Mouse (Mus musculus): ENCODE measurements around the gene Adgrg1. TPM values are rescaled to one million over a fixed set of nuclear protein-coding genes. Genes with fewer than 3 reads are reported as not detected.

The Adgrg1 gene
- total and polyA plus RNA-seq, 3 experiments, result 52.1 to 107 (median 67.8) TPM

GRCm38 (mm10) chr8:95054438-95054837, 79.9 kb downstream of the Adgrg1 start:
- H3K27ac ChIP-seq, result no peak overlapping the region
- 51% methylated on average over 6 of the region's 6 CpGs for WGBS
- H3K36me3 ChIP-seq (ENCODE audit: control insufficient read depth, insufficient read depth, low read length), result no peaks in the 10 kb centered on the region
- no peak overlapping the region for H3K4me3 ChIP-seq
- TF ChIP-seq POLR2A (IDR thresholded peaks at IDR 0.05; ENCODE audit: insufficient read depth, low read depth, low read length), result no peak
- TF ChIP-seq CTCF (IDR thresholded peaks at IDR 0.05), result no peak
- no peak for TF ChIP-seq EP300 (IDR thresholded peaks at IDR 0.05; ENCODE audit: insufficient read depth, low read depth, low read length)
- no peaks in the 10 kb centered on the region for H3K79me2 ChIP-seq (replicated peaks; ENCODE audit: control insufficient read depth, insufficient read depth, low read length)
- no peak for DNase-seq
- no peaks in the 10 kb centered on the region; the same call in 1 of the 2 replicates for H3K27me3 ChIP-seq (ENCODE audit: control insufficient read depth, insufficient read depth, low read length)
- no peaks in the 10 kb centered on the region; the same call in 1 of the 2 replicates for H3K4me1 ChIP-seq (ENCODE audit: control insufficient read depth, insufficient read depth, low read length)
- no peak overlapping the region for H3K9ac ChIP-seq (ENCODE audit: low read depth, low read length)
- intact Hi-C loops (cut with DNase I), result no loop called here

- Histone ChIP-seq H3K79me2 (replicated peaks; ENCODE audit: control insufficient read depth, insufficient read depth, low read length) (no peaks in the 10 kb centered on the region), H3K4me1 (ENCODE audit: control insufficient read depth, insufficient read depth, low read length) (peaks cover 1% of the 10 kb centered on the region), H3K27me3 (ENCODE audit: control insufficient read depth, insufficient read depth, low read length) (no peaks in the 10 kb centered on the region; the same call in 1 of the 2 replicates), H3K9ac (ENCODE audit: low read depth, low read length) (no peak within 1 kb of the TSS), H3K36me3 (ENCODE audit: control insufficient read depth, insufficient read depth, low read length) (no peaks in the 10 kb centered on the region), H3K4me3 (no peak within 1 kb of the TSS), H3K27ac (no peak within 1 kb of the TSS)
- no peak for TF ChIP-seq CTCF (IDR thresholded peaks at IDR 0.05)
- TF ChIP-seq EP300 (IDR thresholded peaks at IDR 0.05; ENCODE audit: insufficient read depth, low read depth, low read length), result no peak
- TF ChIP-seq POLR2A (IDR thresholded peaks at IDR 0.05; ENCODE audit: insufficient read depth, low read depth, low read length), result no peak
- intact Hi-C loops (cut with DNase I), result no loop called here
- no peak for DNase-seq
- WGBS, result 28% methylated on average over 2 of the region's 2 CpGs
Observed at GRCm38 (mm10) chr8:95054927-95055510, 80.5 kb downstream of the Adgrg1 start, which contains the start of gene Drc7. Gene Drc7, plus strand, starts transcription at chr8:95055103.

GRCm38 (mm10) chr8:95056414-95056813, 81.9 kb downstream of the Adgrg1 start:
- Histone ChIP-seq H3K4me3 (no peak overlapping the region), H3K36me3 (ENCODE audit: control insufficient read depth, insufficient read depth, low read length) (no peaks in the 10 kb centered on the region), H3K27me3 (ENCODE audit: control insufficient read depth, insufficient read depth, low read length) (no peaks in the 10 kb centered on the region; the same call in 1 of the 2 replicates), H3K9ac (ENCODE audit: low read depth, low read length) (no peak overlapping the region), H3K79me2 (replicated peaks; ENCODE audit: control insufficient read depth, insufficient read depth, low read length) (no peaks in the 10 kb centered on the region), H3K4me1 (ENCODE audit: control insufficient read depth, insufficient read depth, low read length) (peaks cover 1% of the 10 kb centered on the region), H3K27ac (no peak overlapping the region)
- DNase-seq, result no peak
- 81% methylated on average over 5 of the region's 5 CpGs for WGBS
- intact Hi-C loops (cut with DNase I), result no loop called here
- TF ChIP-seq EP300 (IDR thresholded peaks at IDR 0.05; ENCODE audit: insufficient read depth, low read depth, low read length) (no peak), CTCF (IDR thresholded peaks at IDR 0.05) (no peak), POLR2A (IDR thresholded peaks at IDR 0.05; ENCODE audit: insufficient read depth, low read depth, low read length) (no peak)

GRCm38 (mm10) chr8:95058661-95059060, 84.1 kb downstream of the Adgrg1 start:
- WGBS, result 67% methylated on average over 6 of the region's 6 CpGs
- intact Hi-C loops (cut with DNase I), result no loop called here
- peaks cover 1% of the 10 kb centered on the region for H3K4me1 ChIP-seq (ENCODE audit: control insufficient read depth, insufficient read depth, low read length)

GRCm38 (mm10) chr8:95059812-95060533, 85.4 kb downstream of the Adgrg1 start:
- Histone ChIP-seq H3K79me2 (replicated peaks; ENCODE audit: control insufficient read depth, insufficient read depth, low read length) (no peaks in the 10 kb centered on the region), H3K4me1 (ENCODE audit: control insufficient read depth, insufficient read depth, low read length) (peaks cover 1% of the 10 kb centered on the region), H3K4me3 (no peak overlapping the region), H3K9ac (ENCODE audit: low read depth, low read length) (no peak overlapping the region), H3K27ac (no peak overlapping the region), H3K27me3 (ENCODE audit: control insufficient read depth, insufficient read depth, low read length) (no peaks in the 10 kb centered on the region; the same call in 1 of the 2 replicates), H3K36me3 (ENCODE audit: control insufficient read depth, insufficient read depth, low read length) (no peaks in the 10 kb centered on the region)
- TF ChIP-seq CTCF (IDR thresholded peaks at IDR 0.05), result no peak
- no peak for TF ChIP-seq EP300 (IDR thresholded peaks at IDR 0.05; ENCODE audit: insufficient read depth, low read depth, low read length)
- no peak for TF ChIP-seq POLR2A (IDR thresholded peaks at IDR 0.05; ENCODE audit: insufficient read depth, low read depth, low read length)
- intact Hi-C loops (cut with DNase I), result no loop called here
- no peak for DNase-seq
- 20% methylated on average over 6 of the region's 6 CpGs for WGBS

More at GRCm38 (mm10) chr8:95058661-95059060, 84.1 kb downstream of the Adgrg1 start:
- TF ChIP-seq CTCF (IDR thresholded peaks at IDR 0.05), result no peak
- TF ChIP-seq POLR2A (IDR thresholded peaks at IDR 0.05; ENCODE audit: insufficient read depth, low read depth, low read length), result no peak
- no peak for TF ChIP-seq EP300 (IDR thresholded peaks at IDR 0.05; ENCODE audit: insufficient read depth, low read depth, low read length)
- DNase-seq, result no peak
- H3K4me3 ChIP-seq, result no peak overlapping the region
- no peaks in the 10 kb centered on the region; the same call in 1 of the 2 replicates for H3K27me3 ChIP-seq (ENCODE audit: control insufficient read depth, insufficient read depth, low read length)
- no peak overlapping the region for H3K27ac ChIP-seq
- no peaks in the 10 kb centered on the region for H3K36me3 ChIP-seq (ENCODE audit: control insufficient read depth, insufficient read depth, low read length)
- no peaks in the 10 kb centered on the region for H3K79me2 ChIP-seq (replicated peaks; ENCODE audit: control insufficient read depth, insufficient read depth, low read length)
- H3K9ac ChIP-seq (ENCODE audit: low read depth, low read length), result no peak overlapping the region

Other genes with a start within 250 kb of the Adgrg1 start
- not detected for gene Ccl22, start 229.2 kb upstream of the Adgrg1 start, total RNA-seq (2021)
- 0.14 and 0.41 TPM in 2 replicates for gene Ccl22, start 229.2 kb upstream of the Adgrg1 start, polyA plus RNA-seq (2012; rRNA removed)
- 1 to 10 TPM; 5.1 to 5.4 TPM for gene Cx3cl1, start 202.7 kb upstream of the Adgrg1 start, total RNA-seq (2021)
- gene Cx3cl1, start 202.7 kb upstream of the Adgrg1 start, polyA plus RNA-seq (2012; rRNA removed), result 11.3 and 12.0 TPM in 2 replicates
- not detected for gene Ccl17, start 164.3 kb upstream of the Adgrg1 start, total RNA-seq (2021)
- 0.62 TPM in 1 of 2 replicates, not detected in the other for gene Ccl17, start 164.3 kb upstream of the Adgrg1 start, polyA plus RNA-seq (2012; rRNA removed)
- gene Coq9, start 136.4 kb upstream of the Adgrg1 start, total RNA-seq (2021), result 100 to 1,000 TPM; 545 to 681 TPM
- 823 and 843 TPM in 2 replicates for gene Coq9, start 136.4 kb upstream of the Adgrg1 start, polyA plus RNA-seq (2012; rRNA removed)
- 10 to 100 TPM; 81.9 to 98.6 TPM for gene Ciapin1, start 136.4 kb upstream of the Adgrg1 start, total RNA-seq (2021)
- gene Ciapin1, start 136.4 kb upstream of the Adgrg1 start, polyA plus RNA-seq (2012; rRNA removed), result 57.2 TPM in 2 replicates
- 10 to 100 TPM; 55.9 to 69.5 TPM for gene Polr2c, start 117.3 kb upstream of the Adgrg1 start, total RNA-seq (2021)
- gene Polr2c, start 117.3 kb upstream of the Adgrg1 start, polyA plus RNA-seq (2012; rRNA removed), result 142 and 198 TPM in 2 replicates
- gene Dok4, start 98.4 kb upstream of the Adgrg1 start, total RNA-seq (2021), result 10 to 100 TPM; 13.7 to 14.8 TPM
- 23.0 and 36.2 TPM in 2 replicates for gene Dok4, start 98.4 kb upstream of the Adgrg1 start, polyA plus RNA-seq (2012; rRNA removed)
- 1 to 10 TPM; 5.0 to 5.7 TPM for gene Ccdc102a, start 56.7 kb upstream of the Adgrg1 start, total RNA-seq (2021)
- 5.2 and 6.4 TPM in 2 replicates for gene Ccdc102a, start 56.7 kb upstream of the Adgrg1 start, polyA plus RNA-seq (2012; rRNA removed)
- gene Adgrg5, start 51.1 kb upstream of the Adgrg1 start, total RNA-seq (2021), result under 1 TPM; 0.08 to 0.27 TPM
- 0.62 and 0.97 TPM in 2 replicates for gene Adgrg5, start 51.1 kb upstream of the Adgrg1 start, polyA plus RNA-seq (2012; rRNA removed)
- 1 to 10 TPM; 1.3 to 2.5 TPM for gene Adgrg3, start 42.9 kb downstream of the Adgrg1 start, total RNA-seq (2021)
- 4.3 and 4.9 TPM in 2 replicates for gene Adgrg3, start 42.9 kb downstream of the Adgrg1 start, polyA plus RNA-seq (2012; rRNA removed)
- gene Drc7, start 80.4 kb downstream of the Adgrg1 start, total RNA-seq (2021), result not detected
- 0.41 TPM in 1 of 2 replicates, not detected in the other for gene Drc7, start 80.4 kb downstream of the Adgrg1 start, polyA plus RNA-seq (2012; rRNA removed)
- gene Katnb1, start 106.4 kb downstream of the Adgrg1 start, total RNA-seq (2021), result 1 to 10 TPM; 4.5 to 5.9 TPM
- gene Katnb1, start 106.4 kb downstream of the Adgrg1 start, polyA plus RNA-seq (2012; rRNA removed), result 8.7 and 9.1 TPM in 2 replicates
- 10 to 100 TPM; 76.2 to 93.4 TPM for gene Kifc3, start 228.1 kb downstream of the Adgrg1 start, total RNA-seq (2021)
- 58.7 and 64.9 TPM in 2 replicates for gene Kifc3, start 228.1 kb downstream of the Adgrg1 start, polyA plus RNA-seq (2012; rRNA removed)